Mouse (Mus musculus): Measurements from ENCODE around the gene Cox7a2. TPM values are rescaled to one million over a fixed set of nuclear protein-coding genes. Genes with fewer than 3 reads are reported as not detected.
A peak's percentile ranks its signal among the peaks of the same experiment; 100 is the strongest.

The Cox7a2 gene
- polyA plus RNA-seq (2015; fragmentation: Nextera tagmentation; extraction: Ambion mirVana) = 735 and 754 TPM in 2 replicates

GRCm38 (mm10) chr9:79759385-79760005, at the start of gene Cox7a2:
Gene Cox7a2, minus strand, starts transcription at chr9:79759878.
- peak; percentile 100 for ATAC-seq (replicated peaks)
- peak within 1 kb of the TSS; percentile 74 for H3K4me2 ChIP-seq (replicated peaks)
- H3K9me3 ChIP-seq = no peaks in the 10 kb centered on the region
- H3K27me3 ChIP-seq = no peaks in the 10 kb centered on the region
- H3K4me3 ChIP-seq = peak within 1 kb of the TSS; percentile 88
- peaks cover 23% of the 10 kb centered on the region for H3K4me1 ChIP-seq
- peak within 1 kb of the TSS; percentile 90 for H3K9ac ChIP-seq (replicated peaks)
- peaks cover 20% of the 10 kb centered on the region for H3K36me3 ChIP-seq
- H3K27ac ChIP-seq (replicated peaks) = peak within 1 kb of the TSS; percentile 89
- under 1% methylated on average over 49 of the region's 49 CpGs for WGBS

- H3K4me3 ChIP-seq = no peak overlapping the region
- H3K4me2 ChIP-seq (replicated peaks) = no peak overlapping the region
- no peaks in the 10 kb centered on the region for H3K36me3 ChIP-seq
- no peaks in the 10 kb centered on the region for H3K4me1 ChIP-seq
- no peaks in the 10 kb centered on the region for H3K9me3 ChIP-seq
- H3K27me3 ChIP-seq = no peaks in the 10 kb centered on the region
- WGBS = 72% methylated on average over 6 of the region's 6 CpGs
- no peak overlapping the region for H3K9ac ChIP-seq (replicated peaks)
- no peak for ATAC-seq (replicated peaks)
- H3K27ac ChIP-seq (replicated peaks) = no peak overlapping the region
Observed at GRCm38 (mm10) chr9:79809411-79809810, 49.7 kb upstream of the Cox7a2 start.

GRCm38 (mm10) chr9:79807178-79807577, 47.5 kb upstream of the Cox7a2 start:
- Histone ChIP-seq H3K4me3 (no peak overlapping the region), H3K4me2 (replicated peaks) (no peak overlapping the region), H3K36me3 (no peaks in the 10 kb centered on the region), H3K27ac (replicated peaks) (no peak overlapping the region), H3K9me3 (no peaks in the 10 kb centered on the region), H3K9ac (replicated peaks) (no peak overlapping the region), H3K27me3 (no peaks in the 10 kb centered on the region), H3K4me1 (no peaks in the 10 kb centered on the region)
- 49% methylated on average over 4 of the region's 4 CpGs for WGBS
- no peak for ATAC-seq (replicated peaks)

- Histone ChIP-seq H3K9ac (replicated peaks) (no peak overlapping the region), H3K27ac (replicated peaks) (no peak overlapping the region), H3K27me3 (no peaks in the 10 kb centered on the region), H3K4me2 (replicated peaks) (no peak overlapping the region), H3K4me1 (no peaks in the 10 kb centered on the region), H3K9me3 (no peaks in the 10 kb centered on the region), H3K36me3 (no peaks in the 10 kb centered on the region), H3K4me3 (no peak overlapping the region)
- WGBS = 51% methylated on average over 12 of the region's 12 CpGs
- ATAC-seq (replicated peaks) = peak; percentile 72; the same call in 1 of the 2 replicates
Observed at GRCm38 (mm10) chr9:79806317-79807075, 46.8 kb upstream of the Cox7a2 start.

GRCm38 (mm10) chr9:79805426-79805825, 45.7 kb upstream of the Cox7a2 start:
- Histone ChIP-seq H3K4me3 (no peak overlapping the region), H3K4me2 (replicated peaks) (no peak overlapping the region), H3K27ac (replicated peaks) (no peak overlapping the region), H3K27me3 (no peaks in the 10 kb centered on the region), H3K4me1 (no peaks in the 10 kb centered on the region), H3K9me3 (no peaks in the 10 kb centered on the region), H3K36me3 (no peaks in the 10 kb centered on the region), H3K9ac (replicated peaks) (no peak overlapping the region)
- no peak for ATAC-seq (replicated peaks)
- 91% methylated on average over 10 of the region's 10 CpGs for WGBS

GRCm38 (mm10) chr9:79796461-79797135, 36.9 kb upstream of the Cox7a2 start:
- no peaks in the 10 kb centered on the region for H3K36me3 ChIP-seq
- peaks cover 9% of the 10 kb centered on the region for H3K4me1 ChIP-seq
- WGBS = 75% methylated on average over 7 of the region's 7 CpGs
- no peak overlapping the region for H3K4me2 ChIP-seq (replicated peaks)
- no peaks in the 10 kb centered on the region for H3K27me3 ChIP-seq
- no peak overlapping the region for H3K9ac ChIP-seq (replicated peaks)
- no peak for ATAC-seq (replicated peaks)
- H3K9me3 ChIP-seq = no peaks in the 10 kb centered on the region
- no peak overlapping the region for H3K27ac ChIP-seq (replicated peaks)
- H3K4me3 ChIP-seq = no peak overlapping the region

- Histone ChIP-seq H3K4me2 (replicated peaks) (no peak overlapping the region), H3K4me1 (peaks cover 19% of the 10 kb centered on the region), H3K9ac (replicated peaks) (no peak overlapping the region), H3K27ac (replicated peaks) (no peak overlapping the region), H3K27me3 (no peaks in the 10 kb centered on the region), H3K4me3 (no peak overlapping the region), H3K36me3 (no peaks in the 10 kb centered on the region), H3K9me3 (no peaks in the 10 kb centered on the region)
- no peak for ATAC-seq (replicated peaks)
- WGBS = 93% methylated on average over 1 of the region's 1 CpGs
Observed at GRCm38 (mm10) chr9:79795076-79795475, 35.4 kb upstream of the Cox7a2 start.

GRCm38 (mm10) chr9:79792841-79793835, 33.5 kb upstream of the Cox7a2 start, which contains the start of gene Tmem30a:
Gene Tmem30a, minus strand, starts transcription at chr9:79793507.
- Histone ChIP-seq H3K9me3 (no peaks in the 10 kb centered on the region), H3K4me3 (peak within 1 kb of the TSS; percentile 96), H3K27ac (replicated peaks) (peak within 1 kb of the TSS; percentile 92), H3K36me3 (no peaks in the 10 kb centered on the region), H3K4me2 (replicated peaks) (peak within 1 kb of the TSS; percentile 57), H3K27me3 (no peaks in the 10 kb centered on the region), H3K4me1 (peaks cover 26% of the 10 kb centered on the region), H3K9ac (replicated peaks) (peak within 1 kb of the TSS; percentile 95)
- WGBS = under 1% methylated on average over 91 of the region's 91 CpGs
- ATAC-seq (replicated peaks) = peak; percentile 99

GRCm38 (mm10) chr9:79785794-79786085, 26.1 kb upstream of the Cox7a2 start:
- no peak for ATAC-seq (replicated peaks)
- 70% methylated on average over 2 of the region's 2 CpGs for WGBS
- Histone ChIP-seq H3K9ac (replicated peaks) (no peak overlapping the region), H3K36me3 (no peaks in the 10 kb centered on the region), H3K27ac (replicated peaks) (no peak overlapping the region), H3K4me2 (replicated peaks) (no peak overlapping the region), H3K4me3 (no peak overlapping the region), H3K9me3 (no peaks in the 10 kb centered on the region), H3K4me1 (peaks cover 28% of the 10 kb centered on the region), H3K27me3 (no peaks in the 10 kb centered on the region)

- no peak overlapping the region for H3K4me2 ChIP-seq (replicated peaks)
- H3K4me1 ChIP-seq = peaks cover 25% of the 10 kb centered on the region
- H3K27me3 ChIP-seq = no peaks in the 10 kb centered on the region
- WGBS = 80% methylated on average over 2 of the region's 2 CpGs
- H3K4me3 ChIP-seq = no peak overlapping the region
- H3K27ac ChIP-seq (replicated peaks) = no peak overlapping the region
- no peak overlapping the region for H3K9ac ChIP-seq (replicated peaks)
- no peaks in the 10 kb centered on the region for H3K36me3 ChIP-seq
- ATAC-seq (replicated peaks) = no peak
- H3K9me3 ChIP-seq = no peaks in the 10 kb centered on the region
Observed at GRCm38 (mm10) chr9:79784934-79785793, 25.5 kb upstream of the Cox7a2 start.

- no peak for ATAC-seq (replicated peaks)
- no peak overlapping the region for H3K9ac ChIP-seq (replicated peaks)
- H3K4me2 ChIP-seq (replicated peaks) = no peak overlapping the region
- H3K27ac ChIP-seq (replicated peaks) = no peak overlapping the region
- H3K4me3 ChIP-seq = no peak overlapping the region
- H3K27me3 ChIP-seq = no peaks in the 10 kb centered on the region
- H3K9me3 ChIP-seq = no peaks in the 10 kb centered on the region
- peaks cover 23% of the 10 kb centered on the region for H3K4me1 ChIP-seq
- WGBS = 37% methylated on average over 3 of the region's 3 CpGs
- H3K36me3 ChIP-seq = no peaks in the 10 kb centered on the region
Observed at GRCm38 (mm10) chr9:79784439-79784838, 24.8 kb upstream of the Cox7a2 start.
